ENCODE assay signal across 17 mouse cellular contexts in the genomic region with DNA sequence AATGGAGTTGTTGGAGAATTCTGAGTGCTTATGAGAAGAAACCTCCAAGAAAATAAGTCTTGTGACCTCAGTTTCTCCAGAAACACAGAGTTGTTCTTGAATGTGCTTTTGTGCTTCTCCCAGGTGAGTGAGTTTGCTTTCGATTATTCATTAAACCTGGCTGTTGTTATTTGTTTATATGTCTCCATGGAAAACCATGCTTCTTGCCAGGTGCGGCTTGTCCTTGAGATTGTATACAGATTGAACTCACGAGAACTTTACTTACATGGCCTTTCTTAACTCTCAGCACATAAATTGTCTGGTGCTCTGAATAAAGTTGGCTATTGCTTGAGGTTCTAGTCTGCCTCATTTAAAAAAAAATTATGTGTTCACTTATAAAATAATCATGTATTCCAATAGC.
"Had no signal": no experiment of that assay in that cellular context is flagged by ENCODE, and none has a peak within 500 bp of the region (broad histone marks: within the 10 kb centered on the region; RNA-seq: fewer than 3 reads in every experiment).

No protein-coding gene starts in this region.

- H3K27ac ChIP-seq: layer of hippocampus, adult 2 months; limb, embryonic 12.5 days; liver, embryonic 15.5 days; macrophage; midbrain, embryonic 12.5 days; neural tube, embryonic 12.5 days; stomach, embryonic 15.5 days had no signal

- ATAC-seq: hindbrain, embryonic 16.5 days; inflammation-experienced regulatory T-cells, adult 6 months; intestine, postnatal 0 days had no signal

- H3K4me1 ChIP-seq: liver, embryonic 15.5 days; megakaryocyte, embryonic 14.5 days; stomach, embryonic 15.5 days had no signal

- H3K27me3 ChIP-seq: limb, embryonic 12.5 days; liver, embryonic 15.5 days; megakaryocyte, embryonic 14.5 days; midbrain, embryonic 12.5 days; neural tube, embryonic 12.5 days; stomach, embryonic 15.5 days had no signal

- DNase-seq: liver; lung, embryonic 14.5 days; right cerebral cortex, postnatal 14 days; thymus, adult 2 months; thymus, postnatal 25 days had no signal

- H3K4me3 ChIP-seq: hindbrain, embryonic 10.5 days; layer of hippocampus, adult 2 months; limb, embryonic 12.5 days; liver, embryonic 15.5 days; megakaryocyte, embryonic 14.5 days; midbrain, embryonic 12.5 days; neural tube, embryonic 12.5 days; stomach, embryonic 15.5 days had no signal

- H3K9ac ChIP-seq: limb, embryonic 12.5 days; liver, embryonic 15.5 days; lung, embryonic 14.5 days; midbrain, embryonic 12.5 days; neural tube, embryonic 12.5 days; stomach, embryonic 15.5 days had no signal

- H3K4me2 ChIP-seq: limb, embryonic 12.5 days; liver, embryonic 15.5 days; lung, embryonic 14.5 days; midbrain, embryonic 12.5 days; neural tube, embryonic 12.5 days; stomach, embryonic 15.5 days had no signal

- H3K9me3 ChIP-seq: hindbrain, embryonic 10.5 days; limb, embryonic 12.5 days; liver, embryonic 15.5 days; midbrain, embryonic 12.5 days; neural tube, embryonic 12.5 days; stomach, embryonic 15.5 days had no signal

- H3K36me3 ChIP-seq: hindbrain, embryonic 10.5 days; limb, embryonic 12.5 days; liver, embryonic 15.5 days; midbrain, embryonic 12.5 days; neural tube, embryonic 12.5 days; stomach, embryonic 15.5 days had no signal
